Mouse (Mus musculus) erythroblast, embryonic 14.5 days (primary cell): Measurements from ENCODE around the gene Fmod.

Experiments used
- GATA1 ChIP-seq: IDR thresholded peaks from 2 replicates; pipeline ENCODE4 v1.6.1; 2012; ENCODE audit warnings: low read length, inconsistent platforms, mixed read lengths
- TAL1 ChIP-seq: IDR thresholded peaks from 3 replicates; pipeline ENCODE4 v1.6.1; 2012; ENCODE audit warnings: low read length, inconsistent platforms, mixed read lengths

DNA sequence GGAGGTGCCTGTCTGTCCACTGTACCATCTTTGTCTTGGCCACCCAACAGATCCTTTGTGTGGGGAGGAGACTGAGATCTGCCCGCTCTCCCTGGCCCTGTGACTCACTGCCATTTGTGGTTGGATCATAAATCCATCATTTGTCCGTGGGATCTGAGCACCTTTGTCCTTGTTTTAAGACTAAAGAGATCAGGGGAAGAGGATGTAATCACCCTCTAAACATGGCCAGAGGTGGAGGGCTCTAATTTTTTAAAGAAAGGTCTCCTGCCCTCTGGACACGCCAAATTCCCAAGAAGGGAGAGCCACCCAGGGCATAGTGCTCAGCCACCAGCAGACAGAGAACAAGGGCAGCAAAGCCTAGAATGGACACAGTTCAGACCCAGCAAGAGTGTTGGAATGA, 54.8 kb downstream of the Fmod start:
- TF ChIP-seq GATA1 (no peak), TAL1 (no peak)
